Mouse (Mus musculus): ENCODE measurements around the gene Maged1. TPM values are rescaled to one million over a fixed set of nuclear protein-coding genes. Genes with fewer than 3 reads are reported as not detected.
A peak's percentile ranks its signal among the peaks of the same experiment; 100 is the strongest.

Maged1 gene
- 986 and 1,050 TPM in 2 replicates for polyA plus RNA-seq (2012; rRNA removed)

- TF ChIP-seq CTCF (IDR thresholded peaks at IDR 0.05; ENCODE audit: borderline replicate concordance, extremely low read depth, insufficient read depth, insufficient read length) (no peak), POLR2A (IDR thresholded peaks at IDR 0.05; ENCODE audit: borderline replicate concordance, extremely low read depth, insufficient read depth, insufficient read length, poor library complexity, severe bottlenecking) (peak; percentile 82; the same call in 1 of the 2 replicates)
- DNase-seq (ENCODE audit: low read depth): peak; percentile 99
These were observed at the start of gene Maged1 for GRCm38 (mm10) chrX:94541918-94542355. Gene Maged1, minus strand, starts transcription at chrX:94542143.

GRCm38 (mm10) chrX:94580251-94580650 is 38.3 kb upstream of the Maged1 start:
- no peak for TF ChIP-seq CTCF (IDR thresholded peaks at IDR 0.05; ENCODE audit: borderline replicate concordance, extremely low read depth, insufficient read depth, insufficient read length)
- TF ChIP-seq POLR2A (IDR thresholded peaks at IDR 0.05; ENCODE audit: borderline replicate concordance, extremely low read depth, insufficient read depth, insufficient read length, poor library complexity, severe bottlenecking): no peak
- no peak for DNase-seq (ENCODE audit: low read depth)

GRCm38 (mm10) chrX:94564694-94565093 is 22.8 kb upstream of the Maged1 start:
- TF ChIP-seq CTCF (IDR thresholded peaks at IDR 0.05; ENCODE audit: borderline replicate concordance, extremely low read depth, insufficient read depth, insufficient read length) (no peak), POLR2A (IDR thresholded peaks at IDR 0.05; ENCODE audit: borderline replicate concordance, extremely low read depth, insufficient read depth, insufficient read length, poor library complexity, severe bottlenecking) (no peak)

GRCm38 (mm10) chrX:94562392-94562791 is 20.4 kb upstream of the Maged1 start:
- DNase-seq (ENCODE audit: low read depth): no peak
- TF ChIP-seq CTCF (IDR thresholded peaks at IDR 0.05; ENCODE audit: borderline replicate concordance, extremely low read depth, insufficient read depth, insufficient read length): no peak
- no peak for TF ChIP-seq POLR2A (IDR thresholded peaks at IDR 0.05; ENCODE audit: borderline replicate concordance, extremely low read depth, insufficient read depth, insufficient read length, poor library complexity, severe bottlenecking)

More at GRCm38 (mm10) chrX:94564694-94565093, 22.8 kb upstream of the Maged1 start:
- DNase-seq (ENCODE audit: low read depth): no peak

GRCm38 (mm10) chrX:94548227-94548626 is 6.3 kb upstream of the Maged1 start:
- TF ChIP-seq CTCF (IDR thresholded peaks at IDR 0.05; ENCODE audit: borderline replicate concordance, extremely low read depth, insufficient read depth, insufficient read length): peak; percentile 41; the same call in 1 of the 2 replicates
- no peak for TF ChIP-seq POLR2A (IDR thresholded peaks at IDR 0.05; ENCODE audit: borderline replicate concordance, extremely low read depth, insufficient read depth, insufficient read length, poor library complexity, severe bottlenecking)
- DNase-seq (ENCODE audit: low read depth): peak; percentile 36

GRCm38 (mm10) chrX:94545941-94546340 is 4.0 kb upstream of the Maged1 start:
- TF ChIP-seq CTCF (IDR thresholded peaks at IDR 0.05; ENCODE audit: borderline replicate concordance, extremely low read depth, insufficient read depth, insufficient read length): no peak
- TF ChIP-seq POLR2A (IDR thresholded peaks at IDR 0.05; ENCODE audit: borderline replicate concordance, extremely low read depth, insufficient read depth, insufficient read length, poor library complexity, severe bottlenecking): no peak

GRCm38 (mm10) chrX:94544923-94545322 is 3.0 kb upstream of the Maged1 start:
- DNase-seq (ENCODE audit: low read depth): peak; percentile 77
- TF ChIP-seq POLR2A (IDR thresholded peaks at IDR 0.05; ENCODE audit: borderline replicate concordance, extremely low read depth, insufficient read depth, insufficient read length, poor library complexity, severe bottlenecking) (no peak), CTCF (IDR thresholded peaks at IDR 0.05; ENCODE audit: borderline replicate concordance, extremely low read depth, insufficient read depth, insufficient read length) (peak; percentile 62)

More at GRCm38 (mm10) chrX:94545941-94546340, 4.0 kb upstream of the Maged1 start:
- DNase-seq (ENCODE audit: low read depth): no peak

GRCm38 (mm10) chrX:94542536-94542935 is 593 bp upstream of the Maged1 start:
- no peak for TF ChIP-seq POLR2A (IDR thresholded peaks at IDR 0.05; ENCODE audit: borderline replicate concordance, extremely low read depth, insufficient read depth, insufficient read length, poor library complexity, severe bottlenecking)
- TF ChIP-seq CTCF (IDR thresholded peaks at IDR 0.05; ENCODE audit: borderline replicate concordance, extremely low read depth, insufficient read depth, insufficient read length): no peak
- DNase-seq (ENCODE audit: low read depth): no peak

GRCm38 (mm10) chrX:94541206-94541605 is 737 bp downstream of the Maged1 start:
- DNase-seq (ENCODE audit: low read depth): no peak
- TF ChIP-seq POLR2A (IDR thresholded peaks at IDR 0.05; ENCODE audit: borderline replicate concordance, extremely low read depth, insufficient read depth, insufficient read length, poor library complexity, severe bottlenecking) (no peak), CTCF (IDR thresholded peaks at IDR 0.05; ENCODE audit: borderline replicate concordance, extremely low read depth, insufficient read depth, insufficient read length) (no peak)

- TF ChIP-seq CTCF (IDR thresholded peaks at IDR 0.05; ENCODE audit: borderline replicate concordance, extremely low read depth, insufficient read depth, insufficient read length) (no peak), POLR2A (IDR thresholded peaks at IDR 0.05; ENCODE audit: borderline replicate concordance, extremely low read depth, insufficient read depth, insufficient read length, poor library complexity, severe bottlenecking) (no peak)
- peak; percentile 90 for DNase-seq (ENCODE audit: low read depth)
These were observed 1.4 kb downstream of the Maged1 start for GRCm38 (mm10) chrX:94540341-94541201.

GRCm38 (mm10) chrX:94534346-94534745 is 7.6 kb downstream of the Maged1 start:
- no peak for DNase-seq (ENCODE audit: low read depth)
- TF ChIP-seq CTCF (IDR thresholded peaks at IDR 0.05; ENCODE audit: borderline replicate concordance, extremely low read depth, insufficient read depth, insufficient read length) (no peak), POLR2A (IDR thresholded peaks at IDR 0.05; ENCODE audit: borderline replicate concordance, extremely low read depth, insufficient read depth, insufficient read length, poor library complexity, severe bottlenecking) (no peak)
